Comparison of ENCODE assay signal across 1 mouse cellular context in the genomic region with DNA sequence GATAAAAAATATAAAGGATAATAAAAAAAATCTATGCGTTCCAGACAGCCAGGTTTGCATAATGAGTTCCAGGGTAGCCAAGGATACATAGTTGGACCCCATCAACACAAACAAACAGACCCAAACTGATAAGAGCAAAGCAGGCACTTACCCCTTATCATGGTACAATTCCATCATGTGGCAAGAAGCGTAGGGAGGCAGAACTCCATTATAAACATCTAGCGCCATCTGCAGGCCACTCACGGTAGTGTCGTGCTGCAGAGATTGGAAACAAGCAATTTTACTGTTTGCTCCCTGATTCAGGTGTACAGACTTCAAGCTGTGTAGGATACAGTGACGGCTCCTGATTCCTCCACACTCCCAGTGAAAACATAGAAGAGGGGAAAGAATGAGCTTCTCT.
TF ChIP-seq lines count a peak whose summit lies in the region.

No protein-coding gene starts in this region.

TF ChIP-seq in MEL, 35 proteins besides CTCF, POLR2A, EP300 and RAD21 (continued from another document):
- TF ChIP-seq RCOR1 (IDR thresholded peaks at IDR 0.05; ENCODE audit: low read depth, low read length) (peak; percentile 64; the same call in 1 of the 2 replicates), ZC3H11A (IDR thresholded peaks at IDR 0.05; ENCODE audit: low read depth, low read length) (peak; percentile 85), MAZ (IDR thresholded peaks at IDR 0.05; ENCODE audit: low read depth, low read length) (no peak), MXI1 (IDR thresholded peaks at IDR 0.05; ENCODE audit: low read depth, low read length) (no peak), POLR2AphosphoS5 (IDR thresholded peaks at IDR 0.05; ENCODE audit: borderline replicate concordance, low read depth, low read length) (no peak), SMC3 (IDR thresholded peaks at IDR 0.05; ENCODE audit: low read depth, low read length) (peak; percentile 94), ZKSCAN1 (IDR thresholded peaks at IDR 0.05; ENCODE audit: low read depth, low read length) (no peak), ETS1 (IDR thresholded peaks at IDR 0.05; ENCODE audit: low read depth, low read length) (no peak), TBP (IDR thresholded peaks at IDR 0.05; ENCODE audit: low read depth, low read length) (no peak), GABPA (IDR thresholded peaks at IDR 0.05; ENCODE audit: low read depth, low read length) (no peak), MAFK (IDR thresholded peaks at IDR 0.05; ENCODE audit: borderline replicate concordance, low read depth, low read length) (peak; percentile 15; the same call in 1 of the 2 replicates), ZNF384 (IDR thresholded peaks at IDR 0.05; ENCODE audit: low read depth, low read length) (no peak), MYB (IDR thresholded peaks at IDR 0.05; ENCODE audit: low read depth, low read length) (no peak), NRF1 (IDR thresholded peaks at IDR 0.05; ENCODE audit: insufficient read depth, low read depth, low read length, poor library complexity, severe bottlenecking) (no peak), NELFE (IDR thresholded peaks at IDR 0.05; ENCODE audit: low read depth, low read length) (no peak), UBTF (IDR thresholded peaks at IDR 0.05; ENCODE audit: borderline replicate concordance, insufficient read depth, low read depth, low read length) (no peak), KAT2A (conservative IDR thresholded peaks at IDR 0.05; ENCODE audit: low read depth, low read length) (no peak), SIN3A (IDR thresholded peaks at IDR 0.05; ENCODE audit: low read length) (0 out of 2 replicates have a peak, but pooled peaks have one; percentile 0), TCF12 (IDR thresholded peaks at IDR 0.05; ENCODE audit: low read depth, low read length) (no peak), CHD2 (IDR thresholded peaks at IDR 0.05; ENCODE audit: low read length) (no peak), GATA1 (IDR thresholded peaks at IDR 0.05; ENCODE audit: low read depth, low read length) (peak; percentile 66), TAL1 (IDR thresholded peaks at IDR 0.05; ENCODE audit: low read length) (no peak), ZMIZ1 (IDR thresholded peaks at IDR 0.05; ENCODE audit: low read depth, low read length) (no peak)
